Mouse (Mus musculus): ENCODE data around the gene Gm9970. TPM values are rescaled to one million over a fixed set of nuclear protein-coding genes. Genes with fewer than 3 reads are reported as not detected.

Gene Gm9970
- polyA plus RNA-seq, 1 experiment = not detected

GRCm38 (mm10) chr5:31192045-31192938 is 48.7 kb downstream of the Gm9970 start:
- Histone ChIP-seq H3K9ac (ENCODE audit: low read depth, poor library complexity, severe bottlenecking) (peak overlapping the region; percentile 77), H3K27me3 (ENCODE audit: control insufficient read depth, insufficient read depth, low read length, poor library complexity, severe bottlenecking) (no peaks in the 10 kb centered on the region), H3K36me3 (ENCODE audit: control insufficient read depth, insufficient read depth, low read length, poor library complexity, severe bottlenecking) (peaks cover 21% of the 10 kb centered on the region), H3K9me3 (replicated peaks; ENCODE audit: control insufficient read depth, insufficient read depth, low read length, poor library complexity, severe bottlenecking) (no peaks in the 10 kb centered on the region), H3K4me1 (ENCODE audit: control insufficient read depth, insufficient read depth, low read length) (no peaks in the 10 kb centered on the region), H3K4me3 (ENCODE audit: low read depth, low read length) (peak overlapping the region; percentile 81), H3K27ac (ENCODE audit: insufficient read depth, low read length) (no peak overlapping the region)
- TF ChIP-seq CTCF (IDR thresholded peaks at IDR 0.05; ENCODE audit: low read depth, low read length) (no peak), POLR2A (IDR thresholded peaks at IDR 0.05; ENCODE audit: insufficient read depth, low read length) (no peak), EP300 (IDR thresholded peaks at IDR 0.05; ENCODE audit: insufficient read depth, low read depth, low read length) (no peak)

Other genes starting within 250 kb of the Gm9970 start
- 28.6 and 31.8 TPM in 2 replicates for gene Atraid, start 192.9 kb downstream of the Gm9970 start, polyA plus RNA-seq (2011; ENCODE audit: insufficient read depth, insufficient read length, low read depth, missing spikeins)
- gene Slc5a6, start 192.3 kb downstream of the Gm9970 start, polyA plus RNA-seq (2011; ENCODE audit: insufficient read depth, insufficient read length, low read depth, missing spikeins) = 9.8 and 12.8 TPM in 2 replicates
- 147 and 148 TPM in 2 replicates for gene Cad, start 186.5 kb downstream of the Gm9970 start, polyA plus RNA-seq (2011; ENCODE audit: insufficient read depth, insufficient read length, low read depth, missing spikeins)
- gene Dnajc5g, start 134.9 kb downstream of the Gm9970 start, polyA plus RNA-seq (2011; ENCODE audit: insufficient read depth, insufficient read length, low read depth, missing spikeins) = not detected in 2 replicates
- gene Slc30a3, start 133.0 kb downstream of the Gm9970 start, polyA plus RNA-seq (2011; ENCODE audit: insufficient read depth, insufficient read length, low read depth, missing spikeins) = 8.5 and 9.2 TPM in 2 replicates
- 5.1 TPM in 2 replicates for gene Trim54, start 124.5 kb downstream of the Gm9970 start, polyA plus RNA-seq (2011; ENCODE audit: insufficient read depth, insufficient read length, low read depth, missing spikeins)
- not detected in 2 replicates for gene Ucn, start 102.4 kb downstream of the Gm9970 start, polyA plus RNA-seq (2011; ENCODE audit: insufficient read depth, insufficient read length, low read depth, missing spikeins)
- 58.1 and 60.0 TPM in 2 replicates for gene Mpv17, start 87.0 kb downstream of the Gm9970 start, polyA plus RNA-seq (2011; ENCODE audit: insufficient read depth, insufficient read length, low read depth, missing spikeins)
- 2.3 and 2.6 TPM in 2 replicates for gene Gm29609, start 61.3 kb downstream of the Gm9970 start, polyA plus RNA-seq (2011; ENCODE audit: insufficient read depth, insufficient read length, low read depth, missing spikeins)
- 104 and 106 TPM in 2 replicates for gene Gtf3c2, start 61.1 kb downstream of the Gm9970 start, polyA plus RNA-seq (2011; ENCODE audit: insufficient read depth, insufficient read length, low read depth, missing spikeins)
- gene Snx17, start 48.0 kb downstream of the Gm9970 start, polyA plus RNA-seq (2011; ENCODE audit: insufficient read depth, insufficient read length, low read depth, missing spikeins) = 40.0 and 45.9 TPM in 2 replicates
- gene Eif2b4, start 47.8 kb downstream of the Gm9970 start, polyA plus RNA-seq (2011; ENCODE audit: insufficient read depth, insufficient read length, low read depth, missing spikeins) = 40.7 and 45.2 TPM in 2 replicates
- 25.5 and 25.8 TPM in 2 replicates for gene Zfp513, start 38.9 kb downstream of the Gm9970 start, polyA plus RNA-seq (2011; ENCODE audit: insufficient read depth, insufficient read length, low read depth, missing spikeins)
- 188 and 225 TPM in 2 replicates for gene Ppm1g, start 20.5 kb downstream of the Gm9970 start, polyA plus RNA-seq (2011; ENCODE audit: insufficient read depth, insufficient read length, low read depth, missing spikeins)
- 55.4 and 68.6 TPM in 2 replicates for gene Nrbp1, start 368 bp downstream of the Gm9970 start, polyA plus RNA-seq (2011; ENCODE audit: insufficient read depth, insufficient read length, low read depth, missing spikeins)
- gene Krtcap3, start 10.5 kb upstream of the Gm9970 start, polyA plus RNA-seq (2011; ENCODE audit: insufficient read depth, insufficient read length, low read depth, missing spikeins) = 15.6 and 17.4 TPM in 2 replicates
- gene Ift172, start 49.9 kb upstream of the Gm9970 start, polyA plus RNA-seq (2011; ENCODE audit: insufficient read depth, insufficient read length, low read depth, missing spikeins) = 21.3 and 27.2 TPM in 2 replicates
- 19.9 and 23.4 TPM in 2 replicates for gene Fndc4, start 54.8 kb upstream of the Gm9970 start, polyA plus RNA-seq (2011; ENCODE audit: insufficient read depth, insufficient read length, low read depth, missing spikeins)
- 0.48 and 1.1 TPM in 2 replicates for gene Gckr, start 56.2 kb upstream of the Gm9970 start, polyA plus RNA-seq (2011; ENCODE audit: insufficient read depth, insufficient read length, low read depth, missing spikeins)
- 53.8 and 55.9 TPM in 2 replicates for gene Zfp512, start 211.2 kb upstream of the Gm9970 start, polyA plus RNA-seq (2011; ENCODE audit: insufficient read depth, insufficient read length, low read depth, missing spikeins)
- 0.30 TPM in 1 of 2 replicates, not detected in the other for gene 4930548H24Rik, start 244.5 kb upstream of the Gm9970 start, polyA plus RNA-seq (2011; ENCODE audit: insufficient read depth, insufficient read length, low read depth, missing spikeins)

All from ES-Bruce4 (cell line).